Mouse (Mus musculus) G1E (cell line): ENCODE results near the gene Casc3.

Experiments used
- CTCF ChIP-seq: IDR thresholded peaks from 2 replicates; pipeline ENCODE4 v1.5.1; 2012; ENCODE audit warnings: low read depth, low read length, inconsistent platforms, mixed read lengths
- GATA1 ChIP-seq: IDR thresholded peaks from 2 replicates; pipeline ENCODE4 v1.6.1; 2012; ENCODE audit warnings: borderline replicate concordance, low read length, inconsistent platforms, mixed read lengths
- TAL1 ChIP-seq: conservative IDR thresholded peaks from 2 replicates; pipeline ENCODE4 v1.6.1; 2012; ENCODE audit warnings: low read depth, low read length, inconsistent platforms, mixed read lengths

DNA sequence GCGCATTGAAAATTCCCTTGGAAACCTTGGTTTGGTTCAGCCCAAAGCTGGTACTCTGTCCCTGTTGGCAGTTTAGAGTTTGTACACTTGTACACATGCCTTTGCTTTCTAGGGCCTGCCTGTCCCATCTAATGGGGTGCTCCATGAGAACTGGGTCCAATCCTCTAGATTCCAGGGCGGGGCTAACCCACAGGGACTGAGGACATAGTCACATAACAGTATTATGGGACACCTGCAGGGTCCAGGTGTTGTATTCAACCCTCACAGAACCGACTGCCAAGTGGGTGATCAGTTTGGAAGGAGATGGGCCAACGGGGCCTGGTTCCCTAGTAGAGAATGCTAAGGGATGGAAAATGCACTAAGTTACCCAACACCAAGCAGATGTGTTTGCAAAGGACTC, 42.8 kb upstream of the Casc3 start:
- TF ChIP-seq CTCF (no peak), GATA1 (no peak), TAL1 (no peak)
